Mouse (Mus musculus) layer of hippocampus, adult 2 months (tissue): ENCODE measurements around the gene Dapp1. TPM values are rescaled to one million over a fixed set of nuclear protein-coding genes. Genes with fewer than 3 reads are reported as not detected.

ENCODE experiments used
- DNase-seq, 2 experiments: peaks; one replicate each; pipeline ENCODE4 v3.0.0; 2022; ENCODE audit warnings: low spot score in 2 of 2
- H3K27ac ChIP-seq: fragments of 200-600 bp; 2 replicates; pipeline ENCODE4 v1.8.1; 2022
- H3K4me3 ChIP-seq: fragments of 200-600 bp; 2 replicates; pipeline ENCODE4 v1.8.1; 2022; ENCODE audit warnings: mild to moderate bottlenecking
- CTCF ChIP-seq: fragments of 200-600 bp; conservative IDR thresholded peaks from 2 replicates; pipeline ENCODE4 v1.8.1; 2022; ENCODE audit warnings: antibody characterized with exemption, mild to moderate bottlenecking, moderate library complexity
- total RNA-seq, 2 experiments: library from RNA; stranded (reverse); gene quantifications; 2 replicates each; pipeline ENCODE4 v1.2.3; 2021

Dapp1 gene
- total RNA-seq, 2 experiments from 2014 or later, result 4.2 to 5.6 TPM

- H3K4me3 ChIP-seq, result no peak overlapping the region
- no peak for TF ChIP-seq CTCF
- H3K27ac ChIP-seq, result no peak overlapping the region
- DNase-seq, result no peak
These were observed 39.2 kb downstream of the Dapp1 start for GRCm38 (mm10) chr3:137942098-137942622.

GRCm38 (mm10) chr3:137941555-137941954 lies 39.8 kb downstream of the Dapp1 start:
- no peak for DNase-seq
- no peak for TF ChIP-seq CTCF
- Histone ChIP-seq H3K4me3 (no peak overlapping the region), H3K27ac (no peak overlapping the region)

DNA sequence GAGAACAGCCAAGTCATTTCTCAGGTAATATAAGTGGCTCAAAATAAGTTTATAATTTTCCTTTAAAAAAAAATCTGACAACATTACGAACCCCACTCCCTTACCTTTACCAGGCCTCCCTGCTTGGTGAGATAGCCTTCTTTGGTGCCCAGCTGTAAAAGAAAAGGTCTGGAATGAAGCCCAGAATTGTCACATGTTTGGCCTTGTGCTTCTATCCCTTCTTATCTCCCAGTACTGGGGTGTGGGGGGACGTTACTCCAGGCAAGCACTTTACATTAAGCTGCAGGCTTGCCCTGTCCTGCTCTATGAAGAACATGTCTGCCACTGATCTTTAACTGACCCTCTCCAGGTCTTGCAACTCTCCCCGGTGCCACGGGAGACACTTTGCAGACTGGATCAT lies 40.6 kb downstream of the Dapp1 start:
- no peak for DNase-seq
- Histone ChIP-seq H3K4me3 (no peak overlapping the region), H3K27ac (no peak overlapping the region)
- TF ChIP-seq CTCF, result no peak

DNA sequence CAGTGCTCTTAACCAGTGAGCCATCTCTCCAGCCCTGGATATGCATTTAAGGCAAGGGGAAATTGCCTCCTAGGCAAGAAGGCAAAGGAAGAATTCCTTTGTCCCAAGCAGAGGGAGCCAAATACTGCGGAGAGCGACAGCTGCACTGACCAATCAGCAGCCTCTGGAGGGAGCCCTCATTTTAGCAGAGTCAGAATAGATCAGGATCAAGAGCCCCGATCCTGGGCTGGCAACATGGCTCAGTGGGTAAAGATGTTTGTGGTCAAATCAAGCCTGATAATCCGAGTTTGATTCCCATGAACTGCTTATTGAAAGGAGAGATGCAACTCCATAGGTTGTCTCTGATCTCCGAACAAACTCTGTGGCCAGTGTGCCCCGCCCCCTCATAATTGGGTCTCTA lies 42.7 kb downstream of the Dapp1 start:
- no peak overlapping the region for H3K4me3 ChIP-seq
- TF ChIP-seq CTCF, result peak; percentile 64
- DNase-seq, result no peak
- no peak overlapping the region for H3K27ac ChIP-seq

GRCm38 (mm10) chr3:137936541-137936940 lies 44.8 kb downstream of the Dapp1 start:
- no peak for TF ChIP-seq CTCF
- H3K4me3 ChIP-seq, result no peak overlapping the region
- H3K27ac ChIP-seq, result no peak overlapping the region
- DNase-seq, result no peak

GRCm38 (mm10) chr3:137935570-137936525 lies 45.5 kb downstream of the Dapp1 start:
- H3K4me3 ChIP-seq, result no peak overlapping the region
- no peak for DNase-seq
- TF ChIP-seq CTCF, result no peak
- no peak overlapping the region for H3K27ac ChIP-seq

DNA sequence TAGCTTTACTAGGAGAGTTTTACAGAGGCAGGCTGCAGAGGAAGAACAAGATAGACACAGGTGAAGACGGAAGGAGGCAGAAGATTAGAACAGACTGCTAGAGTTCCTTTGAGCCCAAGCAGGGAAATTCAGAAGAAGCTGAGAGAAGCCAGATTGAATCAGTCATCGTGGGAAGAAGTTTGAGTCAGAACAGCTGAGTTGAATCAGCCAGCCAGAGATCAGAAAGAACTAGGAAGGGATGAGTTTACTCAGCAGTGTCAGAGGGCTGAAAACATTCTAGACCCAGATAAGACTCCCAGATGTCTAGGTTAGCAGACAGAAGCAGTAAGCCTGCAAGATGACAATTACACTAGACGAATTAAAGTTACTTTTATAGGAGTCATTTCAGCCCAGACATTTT lies 47.4 kb downstream of the Dapp1 start:
- no peak for DNase-seq
- H3K27ac ChIP-seq, result no peak overlapping the region
- no peak for TF ChIP-seq CTCF
- no peak overlapping the region for H3K4me3 ChIP-seq

DNA sequence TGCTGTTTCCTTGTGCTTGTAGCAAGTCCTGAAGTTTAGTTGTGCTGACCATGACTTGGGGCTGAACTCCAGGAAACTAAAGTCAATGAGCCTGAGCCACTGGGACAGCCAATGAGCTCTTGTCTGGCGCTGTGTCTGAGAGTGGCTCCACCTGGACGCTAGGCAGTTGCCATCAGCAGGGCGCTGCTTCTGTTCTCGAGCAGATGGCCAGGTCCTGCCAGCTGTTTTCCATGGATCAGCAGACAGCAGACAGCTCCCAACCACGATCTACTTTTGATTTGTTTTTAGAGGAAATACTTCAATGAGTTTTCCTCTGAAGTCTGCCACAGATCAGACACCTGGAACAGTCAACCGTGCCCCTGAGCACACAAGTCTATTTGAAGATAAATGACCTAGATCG lies 48.6 kb downstream of the Dapp1 start:
- no peak for DNase-seq
- Histone ChIP-seq H3K27ac (no peak overlapping the region), H3K4me3 (no peak overlapping the region)
- TF ChIP-seq CTCF, result no peak

DNA sequence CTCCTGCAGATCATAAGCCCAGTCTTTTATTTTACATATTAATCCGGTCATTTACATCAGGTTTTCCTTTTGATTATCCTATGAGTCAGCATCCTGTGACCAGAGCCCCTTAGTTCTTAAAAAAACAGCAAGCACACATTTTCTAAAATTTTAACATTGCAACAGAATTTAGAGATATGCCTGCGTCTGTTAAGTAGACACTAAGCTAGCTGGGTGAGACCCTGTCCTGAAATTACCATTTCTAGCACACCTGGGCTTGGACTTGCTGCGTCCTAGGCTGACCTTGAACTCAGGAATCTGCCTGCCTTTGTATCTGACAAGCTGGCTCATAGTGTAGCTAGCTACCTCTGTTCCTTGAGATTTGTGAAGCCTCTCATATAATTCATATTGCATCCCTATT lies 51.4 kb downstream of the Dapp1 start:
- Histone ChIP-seq H3K27ac (no peak overlapping the region), H3K4me3 (no peak overlapping the region)
- DNase-seq, result no peak
- TF ChIP-seq CTCF, result no peak

DNA sequence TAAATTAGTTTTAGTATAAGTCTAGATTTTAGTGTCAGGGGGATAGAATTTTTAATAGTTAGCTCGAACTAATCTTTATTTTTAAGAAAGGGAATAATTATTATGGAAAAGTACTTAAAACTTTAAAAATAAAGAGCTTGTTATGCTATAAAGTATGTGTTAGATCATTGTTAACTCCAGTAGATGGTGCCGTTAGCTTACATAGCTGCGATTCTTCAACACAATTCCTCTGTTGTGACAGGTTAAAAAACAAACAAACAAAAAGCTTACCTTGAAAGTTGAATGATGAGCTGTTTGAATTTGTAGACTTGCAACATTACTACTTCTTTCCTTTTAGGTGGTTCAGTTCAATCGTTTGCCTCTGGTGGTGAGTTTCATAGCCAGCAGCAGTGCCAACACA lies 54.3 kb downstream of the Dapp1 start:
- TF ChIP-seq CTCF, result no peak; the same call in 1 of the 2 replicates

DNA sequence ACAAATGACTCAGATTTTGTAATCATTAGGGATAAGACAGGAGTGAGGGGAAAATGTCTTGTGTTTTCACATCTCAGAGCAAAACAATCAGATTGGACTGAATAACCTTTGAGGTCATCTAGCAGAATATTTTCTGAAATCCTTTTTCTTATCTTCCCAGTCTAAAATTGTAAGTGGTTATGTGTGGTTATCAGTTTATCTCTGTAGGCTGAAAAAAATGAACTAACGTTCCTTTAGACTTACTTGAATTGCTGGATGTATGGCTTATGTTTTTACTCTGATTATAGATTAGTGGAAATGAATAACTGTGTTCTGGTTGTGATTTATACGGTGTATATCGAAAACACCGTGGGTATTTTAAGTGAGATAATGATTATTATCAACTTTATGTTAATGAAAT lies 60.8 kb downstream of the Dapp1 start:
- no peak overlapping the region for H3K27ac ChIP-seq
- no peak for DNase-seq
- TF ChIP-seq CTCF, result no peak
- H3K4me3 ChIP-seq, result no peak overlapping the region

More for the DNA sequence above, 54.3 kb downstream of the Dapp1 start:
- DNase-seq, result no peak
- H3K27ac ChIP-seq, result no peak overlapping the region
- H3K4me3 ChIP-seq, result no peak overlapping the region

GRCm38 (mm10) chr3:137919398-137919797 lies 61.9 kb downstream of the Dapp1 start:
- TF ChIP-seq CTCF, result no peak
- no peak for DNase-seq
- Histone ChIP-seq H3K27ac (no peak overlapping the region), H3K4me3 (peak overlapping the region; percentile 93)

- no peak for DNase-seq
- TF ChIP-seq CTCF, result no peak
- peak overlapping the region; percentile 96 for H3K27ac ChIP-seq
- peak overlapping the region; percentile 93 for H3K4me3 ChIP-seq
These were observed 62.4 kb downstream of the Dapp1 start for GRCm38 (mm10) chr3:137918932-137919311.
